Mouse (Mus musculus): Measurements from ENCODE around the gene Pnmt. TPM values are rescaled to one million over a fixed set of nuclear protein-coding genes. Genes with fewer than 3 reads are reported as not detected.

Pnmt gene
- polyA plus RNA-seq, 1 experiment from 2014 or later, result 1.7 TPM

DNA sequence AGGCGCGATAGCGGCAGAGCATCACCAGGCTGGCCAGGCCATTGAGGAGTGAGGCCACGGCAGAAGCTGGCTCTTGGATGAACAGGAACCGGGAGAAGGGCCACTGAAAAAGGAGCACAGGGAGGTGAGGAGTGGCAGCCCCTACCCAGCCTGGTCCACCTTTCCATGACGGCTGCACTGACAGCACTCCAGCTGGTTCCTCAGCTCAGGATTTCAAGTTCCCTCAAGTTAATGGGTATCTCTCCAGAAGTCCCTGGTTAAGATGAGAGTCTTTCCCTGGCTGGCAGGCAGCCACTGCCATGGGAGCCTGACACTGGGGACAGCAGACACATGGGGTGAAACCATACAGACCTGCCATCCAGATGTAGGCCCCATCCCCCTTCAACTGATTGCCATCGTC lies 11.7 kb downstream of the Pnmt start:
- Histone ChIP-seq H3K27me3 (ENCODE audit: control insufficient read depth, insufficient read depth, low read depth, low read length) (no peaks in the 10 kb centered on the region), H3K4me3 (ENCODE audit: low read depth, low read length) (no peak overlapping the region), H3K9me3 (replicated peaks; ENCODE audit: control insufficient read depth, low read length, poor library complexity, severe bottlenecking) (no peaks in the 10 kb centered on the region), H3K36me3 (ENCODE audit: control insufficient read depth, insufficient read depth, low read length) (no peaks in the 10 kb centered on the region), H3K9ac (ENCODE audit: low read depth, low read length) (no peak overlapping the region), H3K27ac (ENCODE audit: low read length) (no peak overlapping the region), H3K4me2 (ENCODE audit: low read length) (no peak overlapping the region), H3K4me1 (ENCODE audit: control insufficient read depth, insufficient read depth, low read length) (peaks cover 11% of the 10 kb centered on the region; the same call in 1 of the 2 replicates)
- ATAC-seq, result no peak
- WGBS, result 93% methylated on average over 7 of the region's 7 CpGs

DNA sequence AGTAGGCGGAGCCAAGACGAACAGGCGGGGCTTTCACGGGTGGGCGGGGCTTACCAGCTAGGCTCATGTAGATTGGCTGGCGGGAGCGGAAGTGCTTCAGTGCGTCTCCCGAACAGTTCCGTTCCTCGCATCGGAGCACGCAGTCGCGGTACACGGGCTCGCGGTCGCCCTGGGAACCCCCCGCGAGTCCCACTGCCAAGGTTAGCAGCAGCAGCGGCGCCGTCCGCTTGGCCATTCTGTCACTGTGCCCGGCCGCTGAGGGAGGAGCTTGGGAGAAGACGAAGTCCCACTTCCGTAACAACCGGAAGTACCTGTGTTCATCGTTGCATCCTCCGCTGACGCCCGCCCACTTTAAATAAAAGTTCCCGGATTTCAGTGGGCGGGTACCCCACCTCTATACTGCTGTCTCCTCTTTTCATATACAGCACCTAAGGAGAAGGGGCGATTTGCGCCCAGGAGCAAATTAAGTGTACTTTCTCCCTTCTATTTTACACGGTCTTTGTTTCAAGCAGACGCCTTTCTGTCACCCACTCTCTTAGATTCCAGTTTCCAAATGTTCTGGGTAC lies 14.0 kb downstream of the Pnmt start, which contains the start of gene Pgap3:
Gene Pgap3 (minus strand): TSS at position 330 of the 566 bp plus-strand sequence.
- Histone ChIP-seq H3K9ac (ENCODE audit: low read depth, low read length) (peak within 1 kb of the TSS; percentile 72), H3K27me3 (ENCODE audit: control insufficient read depth, insufficient read depth, low read depth, low read length) (no peaks in the 10 kb centered on the region), H3K36me3 (ENCODE audit: control insufficient read depth, insufficient read depth, low read length) (no peaks in the 10 kb centered on the region), H3K9me3 (replicated peaks; ENCODE audit: control insufficient read depth, low read length, poor library complexity, severe bottlenecking) (no peaks in the 10 kb centered on the region), H3K4me2 (ENCODE audit: low read length) (peak within 1 kb of the TSS; percentile 65), H3K27ac (ENCODE audit: low read length) (peak within 1 kb of the TSS; percentile 93), H3K4me3 (ENCODE audit: low read depth, low read length) (peak within 1 kb of the TSS; percentile 56), H3K4me1 (ENCODE audit: control insufficient read depth, insufficient read depth, low read length) (peaks cover 8% of the 10 kb centered on the region; the same call in 1 of the 2 replicates)
- ATAC-seq, result peak; percentile 94
- under 1% methylated on average over 40 of the region's 40 CpGs for WGBS

DNA sequence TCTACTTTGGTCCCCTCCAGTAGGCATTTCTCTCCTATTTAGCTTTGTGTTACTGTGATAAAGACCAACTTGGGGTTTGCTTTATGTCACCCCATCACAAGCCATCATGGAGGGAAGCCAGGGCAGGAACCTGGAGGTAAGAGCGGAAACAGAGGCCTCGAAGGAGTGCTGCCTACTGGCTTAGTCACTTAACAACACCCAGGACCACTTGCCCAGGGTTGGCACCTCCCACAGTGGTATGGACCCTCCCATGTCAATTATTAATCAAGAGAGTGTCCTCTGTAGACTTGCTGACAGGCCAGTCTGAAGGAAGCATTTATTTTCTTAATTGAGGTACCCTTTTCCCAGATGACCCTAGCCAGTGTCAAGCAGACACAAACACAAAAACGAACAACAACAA lies 14.6 kb downstream of the Pnmt start:
- Histone ChIP-seq H3K36me3 (ENCODE audit: control insufficient read depth, insufficient read depth, low read length) (no peaks in the 10 kb centered on the region), H3K27ac (ENCODE audit: low read length) (peak overlapping the region; percentile 93), H3K9me3 (replicated peaks; ENCODE audit: control insufficient read depth, low read length, poor library complexity, severe bottlenecking) (no peaks in the 10 kb centered on the region), H3K27me3 (ENCODE audit: control insufficient read depth, insufficient read depth, low read depth, low read length) (no peaks in the 10 kb centered on the region), H3K4me1 (ENCODE audit: control insufficient read depth, insufficient read depth, low read length) (peaks cover 8% of the 10 kb centered on the region; the same call in 1 of the 2 replicates), H3K4me3 (ENCODE audit: low read depth, low read length) (peak overlapping the region; percentile 56), H3K4me2 (ENCODE audit: low read length) (peak overlapping the region; percentile 65), H3K9ac (ENCODE audit: low read depth, low read length) (peak overlapping the region; percentile 72; the same call in 1 of the 2 replicates)
- WGBS, result 63% methylated on average over 3 of the region's 3 CpGs
- ATAC-seq, result no peak

DNA sequence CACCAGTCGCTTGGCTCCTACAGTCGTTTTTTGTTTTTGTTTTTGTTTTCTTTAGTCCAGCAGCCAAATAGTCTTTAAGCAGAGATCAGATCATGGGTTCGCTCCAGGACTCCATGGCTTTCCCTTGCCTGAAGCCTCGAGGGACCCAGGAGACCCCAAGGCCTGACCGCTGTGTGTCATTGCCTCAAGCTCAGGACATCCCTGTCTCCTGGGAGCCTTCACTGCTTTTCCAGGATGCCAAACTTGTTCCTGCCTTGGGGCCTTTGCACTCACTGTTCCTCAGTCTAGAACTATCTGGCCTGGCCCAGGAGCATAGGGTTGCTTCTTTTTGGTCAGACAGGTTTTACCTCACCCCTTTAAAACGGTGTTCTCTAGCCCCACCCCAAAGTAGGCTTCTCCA lies 20.4 kb downstream of the Pnmt start:
- no peaks in the 10 kb centered on the region for H3K9me3 ChIP-seq (replicated peaks; ENCODE audit: control insufficient read depth, low read length, poor library complexity, severe bottlenecking)
- peaks cover 3% of the 10 kb centered on the region; the same call in 1 of the 2 replicates for H3K4me1 ChIP-seq (ENCODE audit: control insufficient read depth, insufficient read depth, low read length)
- H3K9ac ChIP-seq (ENCODE audit: low read depth, low read length), result no peak overlapping the region
- peaks cover 11% of the 10 kb centered on the region for H3K27me3 ChIP-seq (ENCODE audit: control insufficient read depth, insufficient read depth, low read depth, low read length)
- no peak overlapping the region for H3K27ac ChIP-seq (ENCODE audit: low read length)
- H3K36me3 ChIP-seq (ENCODE audit: control insufficient read depth, insufficient read depth, low read length), result no peaks in the 10 kb centered on the region
- no peak for ATAC-seq
- WGBS, result 75% methylated on average over 6 of the region's 6 CpGs
- H3K4me2 ChIP-seq (ENCODE audit: low read length), result no peak overlapping the region
- H3K4me3 ChIP-seq (ENCODE audit: low read depth, low read length), result no peak overlapping the region

DNA sequence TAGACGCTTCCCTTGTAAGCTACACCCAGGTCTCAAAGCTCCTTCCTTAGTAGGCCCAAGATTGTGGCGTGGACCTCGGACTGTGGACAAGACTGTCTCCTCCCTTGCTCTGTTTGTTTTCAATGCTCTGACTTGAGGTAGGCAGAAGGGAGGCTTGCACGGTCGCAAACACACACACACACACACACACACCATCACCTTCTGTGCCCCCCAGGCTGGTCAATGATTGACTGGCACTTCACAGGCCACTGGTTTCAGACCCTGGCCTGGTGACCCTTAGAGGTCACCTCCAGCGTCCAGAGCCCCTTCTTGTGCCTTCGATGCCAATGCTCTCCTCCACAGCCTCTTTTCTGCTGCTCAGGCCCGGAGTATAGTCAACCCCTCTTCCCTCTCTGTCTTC lies 22.6 kb downstream of the Pnmt start:
- Histone ChIP-seq H3K4me1 (ENCODE audit: control insufficient read depth, insufficient read depth, low read length) (peaks cover 18% of the 10 kb centered on the region), H3K4me3 (ENCODE audit: low read depth, low read length) (no peak overlapping the region), H3K4me2 (ENCODE audit: low read length) (no peak overlapping the region), H3K9ac (ENCODE audit: low read depth, low read length) (no peak overlapping the region), H3K9me3 (replicated peaks; ENCODE audit: control insufficient read depth, low read length, poor library complexity, severe bottlenecking) (no peaks in the 10 kb centered on the region), H3K36me3 (ENCODE audit: control insufficient read depth, insufficient read depth, low read length) (no peaks in the 10 kb centered on the region), H3K27me3 (ENCODE audit: control insufficient read depth, insufficient read depth, low read depth, low read length) (peaks cover 22% of the 10 kb centered on the region), H3K27ac (ENCODE audit: low read length) (no peak overlapping the region)
- WGBS, result 55% methylated on average over 8 of the region's 8 CpGs
- ATAC-seq, result no peak

DNA sequence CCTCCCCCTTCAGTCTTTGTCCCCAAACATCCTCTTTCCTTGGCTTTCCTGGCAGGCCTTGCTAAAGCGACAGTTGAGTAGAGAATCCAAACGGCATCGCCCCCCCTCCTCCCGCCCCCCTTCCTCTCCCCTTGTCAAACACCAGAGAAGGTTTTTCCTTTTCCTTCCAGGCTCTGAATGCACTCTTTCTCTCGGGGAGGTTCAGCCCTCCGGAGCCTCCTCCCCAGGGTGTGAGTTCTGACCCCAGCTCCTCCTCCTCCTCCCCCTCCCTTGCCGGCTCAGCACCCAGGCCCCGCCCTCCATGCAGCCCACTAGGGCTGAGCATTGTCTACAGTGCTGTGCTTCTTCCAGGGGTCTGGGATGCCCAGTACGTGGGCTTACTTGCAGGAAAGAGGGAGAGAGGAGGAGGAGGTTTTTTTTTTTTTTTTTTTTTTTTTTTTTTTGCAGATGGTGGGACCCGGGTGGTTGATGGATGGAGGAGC lies 23.1 kb downstream of the Pnmt start:
- no peak overlapping the region for H3K27ac ChIP-seq (ENCODE audit: low read length)
- no peaks in the 10 kb centered on the region for H3K9me3 ChIP-seq (replicated peaks; ENCODE audit: control insufficient read depth, low read length, poor library complexity, severe bottlenecking)
- H3K36me3 ChIP-seq (ENCODE audit: control insufficient read depth, insufficient read depth, low read length), result no peaks in the 10 kb centered on the region
- no peak overlapping the region for H3K9ac ChIP-seq (ENCODE audit: low read depth, low read length)
- 0 out of 2 replicates have a peak, but pooled peaks have one; percentile 56 for ATAC-seq
- H3K4me2 ChIP-seq (ENCODE audit: low read length), result peak overlapping the region; percentile 12; the same call in 1 of the 2 replicates
- H3K27me3 ChIP-seq (ENCODE audit: control insufficient read depth, insufficient read depth, low read depth, low read length), result peaks cover 25% of the 10 kb centered on the region
- WGBS, result 1% methylated on average over 9 of the region's 10 CpGs
- peaks cover 20% of the 10 kb centered on the region for H3K4me1 ChIP-seq (ENCODE audit: control insufficient read depth, insufficient read depth, low read length)
- no peak overlapping the region for H3K4me3 ChIP-seq (ENCODE audit: low read depth, low read length)

DNA sequence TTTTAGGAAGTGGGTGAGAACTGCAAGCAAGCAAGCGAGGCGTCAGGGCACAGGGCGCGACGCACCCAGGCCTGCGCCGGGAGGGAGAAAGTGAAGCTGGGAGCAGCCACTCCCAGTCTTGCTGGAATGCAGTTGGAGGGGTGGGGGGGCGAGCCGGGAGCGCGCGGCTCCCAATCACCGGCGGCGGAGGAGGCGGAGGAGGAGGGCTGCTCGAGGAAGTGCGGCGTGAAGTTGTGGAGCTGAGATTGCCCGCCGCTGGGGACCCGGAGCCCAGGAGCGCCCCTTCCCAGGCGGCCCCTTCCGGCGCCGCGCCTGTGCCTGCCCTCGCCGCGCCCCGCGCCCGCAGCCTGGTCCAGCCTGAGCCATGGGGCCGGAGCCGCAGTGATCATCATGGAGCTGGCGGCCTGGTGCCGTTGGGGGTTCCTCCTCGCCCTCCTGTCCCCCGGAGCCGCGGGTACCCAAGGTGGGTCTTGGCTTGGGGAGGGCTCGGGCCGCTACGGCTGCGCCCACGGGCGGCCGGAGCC lies 26.1 kb downstream of the Pnmt start, which contains the start of gene Erbb2:
Gene Erbb2 (plus strand): TSS at position 198 of the 524 bp plus-strand sequence.
- peak within 1 kb of the TSS; percentile 55 for H3K4me3 ChIP-seq (ENCODE audit: low read depth, low read length)
- under 1% methylated on average over 44 of the region's 49 CpGs for WGBS
- peak within 1 kb of the TSS; percentile 68 for H3K27ac ChIP-seq (ENCODE audit: low read length)
- ATAC-seq, result peak; percentile 61
- no peaks in the 10 kb centered on the region for H3K36me3 ChIP-seq (ENCODE audit: control insufficient read depth, insufficient read depth, low read length)
- H3K9ac ChIP-seq (ENCODE audit: low read depth, low read length), result peak within 1 kb of the TSS; percentile 64
- peaks cover 20% of the 10 kb centered on the region for H3K4me1 ChIP-seq (ENCODE audit: control insufficient read depth, insufficient read depth, low read length)
- peaks cover 25% of the 10 kb centered on the region for H3K27me3 ChIP-seq (ENCODE audit: control insufficient read depth, insufficient read depth, low read depth, low read length)
- peak within 1 kb of the TSS; percentile 96 for H3K4me2 ChIP-seq (ENCODE audit: low read length)
- no peaks in the 10 kb centered on the region for H3K9me3 ChIP-seq (replicated peaks; ENCODE audit: control insufficient read depth, low read length, poor library complexity, severe bottlenecking)

DNA sequence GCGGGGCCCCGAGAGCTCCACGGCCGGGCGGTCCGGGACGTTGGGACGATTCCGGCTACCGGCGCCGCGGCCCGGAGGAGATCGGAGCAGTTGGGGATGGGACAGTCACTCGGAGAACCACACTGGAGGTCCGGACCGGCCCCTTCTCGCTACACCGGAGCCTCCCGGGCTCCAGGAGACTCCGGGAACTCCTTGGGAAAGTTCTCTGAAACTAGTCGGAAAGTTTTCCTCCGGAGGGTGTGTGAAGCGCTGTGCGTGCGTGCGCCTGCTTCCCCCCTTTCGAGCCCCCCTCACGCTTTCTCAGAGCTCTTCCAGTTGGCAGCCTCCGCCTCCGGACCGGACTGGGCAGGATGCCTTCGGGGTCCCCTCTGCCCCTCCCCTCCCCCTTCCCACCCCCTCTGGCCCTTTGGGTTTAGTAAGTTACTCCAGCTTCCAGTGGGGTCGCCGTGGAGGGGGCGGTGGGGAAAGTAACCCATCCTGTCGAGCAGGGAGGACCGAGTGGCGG lies 26.6 kb downstream of the Pnmt start:
- H3K4me3 ChIP-seq (ENCODE audit: low read depth, low read length), result peak overlapping the region; percentile 55
- no peaks in the 10 kb centered on the region for H3K36me3 ChIP-seq (ENCODE audit: control insufficient read depth, insufficient read depth, low read length)
- H3K4me1 ChIP-seq (ENCODE audit: control insufficient read depth, insufficient read depth, low read length), result peaks cover 20% of the 10 kb centered on the region
- ATAC-seq, result 0 out of 2 replicates have a peak, but pooled peaks have one; percentile 59
- H3K9ac ChIP-seq (ENCODE audit: low read depth, low read length), result peak overlapping the region; percentile 64
- peaks cover 25% of the 10 kb centered on the region for H3K27me3 ChIP-seq (ENCODE audit: control insufficient read depth, insufficient read depth, low read depth, low read length)
- H3K9me3 ChIP-seq (replicated peaks; ENCODE audit: control insufficient read depth, low read length, poor library complexity, severe bottlenecking), result no peaks in the 10 kb centered on the region
- WGBS, result under 1% methylated on average over 40 of the region's 40 CpGs
- H3K27ac ChIP-seq (ENCODE audit: low read length), result peak overlapping the region; percentile 68
- peak overlapping the region; percentile 96 for H3K4me2 ChIP-seq (ENCODE audit: low read length)

DNA sequence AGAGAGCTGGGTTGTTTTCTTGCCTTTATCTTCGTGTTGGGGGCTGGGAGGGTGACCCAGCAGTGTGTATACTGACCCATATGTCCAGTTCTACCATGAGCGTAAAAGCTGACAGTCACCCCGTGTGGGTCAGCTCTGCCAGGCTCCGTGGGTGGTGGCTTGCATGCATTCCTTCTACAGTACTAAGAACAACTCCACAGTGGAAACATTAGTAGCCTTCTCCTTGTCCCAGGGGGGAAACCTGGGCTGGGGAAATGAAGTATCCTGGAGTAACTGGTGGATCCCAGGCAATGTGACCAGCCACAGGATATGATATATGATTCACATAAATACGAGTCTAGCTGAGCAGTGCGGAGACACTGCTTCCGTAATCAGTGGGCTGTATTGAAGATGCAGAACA lies 27.5 kb downstream of the Pnmt start:
- no peak for ATAC-seq

More for the DNA sequence above, 27.5 kb downstream of the Pnmt start:
- Histone ChIP-seq H3K27ac (ENCODE audit: low read length) (no peak overlapping the region), H3K9me3 (replicated peaks; ENCODE audit: control insufficient read depth, low read length, poor library complexity, severe bottlenecking) (no peaks in the 10 kb centered on the region), H3K4me1 (ENCODE audit: control insufficient read depth, insufficient read depth, low read length) (peaks cover 20% of the 10 kb centered on the region), H3K4me2 (ENCODE audit: low read length) (peak overlapping the region; percentile 96), H3K9ac (ENCODE audit: low read depth, low read length) (no peak overlapping the region), H3K4me3 (ENCODE audit: low read depth, low read length) (0 out of 2 replicates have a peak overlapping the region, but pooled peaks have one; percentile 55), H3K27me3 (ENCODE audit: control insufficient read depth, insufficient read depth, low read depth, low read length) (peaks cover 25% of the 10 kb centered on the region), H3K36me3 (ENCODE audit: control insufficient read depth, insufficient read depth, low read length) (no peaks in the 10 kb centered on the region)
- WGBS, result 39% methylated on average over 7 of the region's 7 CpGs
